Mouse (Mus musculus): ENCODE measurements around the gene Slc7a10. TPM values are rescaled to one million over a fixed set of nuclear protein-coding genes. Genes with fewer than 3 reads are reported as not detected.
A peak's percentile ranks its signal among the peaks of the same experiment; 100 is the strongest.

The Slc7a10 gene
- total RNA-seq (2012; rRNA removed) = 0.26 TPM in 1 of 2 replicates, not detected in the other

DNA sequence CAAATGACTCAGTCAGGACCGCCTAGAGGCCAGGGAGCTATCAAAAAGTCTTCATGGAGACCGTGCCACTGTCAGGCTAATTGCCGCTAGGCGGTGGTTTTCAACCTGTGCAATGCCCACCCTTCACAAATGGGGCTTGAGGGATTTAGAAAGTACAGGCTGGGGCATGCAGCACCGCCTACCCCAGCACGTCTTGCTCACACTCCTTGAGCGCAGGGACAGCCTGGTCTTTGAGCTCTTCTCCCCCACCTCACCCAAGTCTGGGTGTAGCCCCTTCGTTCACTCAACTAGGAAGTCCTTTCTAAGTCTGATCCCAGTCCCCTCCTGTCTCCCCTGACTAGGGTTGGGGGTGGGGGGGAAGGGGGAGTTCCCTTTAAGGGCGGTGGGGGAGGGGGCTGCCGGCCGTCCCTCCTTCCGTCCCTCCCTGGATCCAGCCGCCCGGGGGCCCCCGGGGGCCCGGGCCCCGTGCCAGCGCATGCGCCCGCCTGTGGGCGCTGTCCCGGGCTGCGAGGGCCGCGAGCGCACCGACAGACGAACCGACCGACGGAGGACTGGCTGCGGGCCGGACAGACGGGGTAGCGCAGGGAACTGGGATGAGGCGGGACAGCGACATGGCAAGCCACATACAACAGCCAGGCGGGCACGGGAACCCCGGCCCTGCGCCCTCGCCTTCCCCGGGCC lies at the start of gene Slc7a10:
Slc7a10 (plus strand) TSS at position 497 of the 681 bp plus-strand sequence.
- no peak for TF ChIP-seq MAFK (IDR thresholded peaks at IDR 0.05; ENCODE audit: insufficient read depth, low read depth, low read length)
- no peak for TF ChIP-seq ZNF384 (IDR thresholded peaks at IDR 0.05; ENCODE audit: low read depth, low read length)
- no peak for TF ChIP-seq HCFC1 (IDR thresholded peaks at IDR 0.05; ENCODE audit: borderline replicate concordance, insufficient read depth, low read length)
- no peak for TF ChIP-seq CHD2 (IDR thresholded peaks at IDR 0.05; ENCODE audit: low read depth, low read length)
- no peak for TF ChIP-seq ZC3H11A (IDR thresholded peaks at IDR 0.05; ENCODE audit: borderline replicate concordance, low read depth, low read length)
- Histone ChIP-seq H3K9me3 (ENCODE audit: control insufficient read depth, insufficient read depth, low read depth, low read length) (no peaks in the 10 kb centered on the region), H3K4me1 (ENCODE audit: control insufficient read depth in 2 of 2, insufficient read depth in 2 of 2, low read length in 2 of 2, poor library complexity in 1 of 2) (0 out of 4 replicates have a peak, but pooled peaks cover 0 to 2% of the 10 kb centered on the region in 2 experiments), H3K9ac (ENCODE audit: insufficient read depth, low read depth, low read length, poor library complexity, severe bottlenecking) (peak within 1 kb of the TSS; percentile 46; the same call in 1 of the 2 replicates), H3K27ac (ENCODE audit: insufficient read depth, low read depth, low read length, poor library complexity, severe bottlenecking) (no peak within 1 kb of the TSS), H3K4me3 (ENCODE audit: insufficient read depth in 1 of 2, low read depth in 1 of 2, low read length in 2 of 2, poor library complexity in 1 of 2, severe bottlenecking in 1 of 2) (peak within 1 kb of the TSS; percentile 37 to 62), H3K36me3 (ENCODE audit: control insufficient read depth, insufficient read depth, low read length, poor library complexity, severe bottlenecking) (no peaks in the 10 kb centered on the region)
- DNase-seq (ENCODE audit: low read depth, low spot score) = no peak
- in situ Hi-C loops (cut with MboI; ENCODE audit: low sequenced_read_pairs in 2 of 2, unreplicated experiment in 2 of 2) = loop anchor here in 1 of 2 experiments (25.0 kb wide), 1 partner anchor 349 kb away; no protein-coding TSS in a partner anchor

GRCm38 (mm10) chr7:35137524-35137923 lies 48.7 kb upstream of the Slc7a10 start:
- H3K4me1 ChIP-seq (ENCODE audit: control insufficient read depth in 2 of 2, insufficient read depth in 2 of 2, low read length in 2 of 2, poor library complexity in 1 of 2) = peaks cover 0 to 8% of the 10 kb centered on the region in 2 experiments; a peak in 2 of 4 replicates
- H3K27ac ChIP-seq (ENCODE audit: insufficient read depth, low read depth, low read length, poor library complexity, severe bottlenecking) = no peak overlapping the region
- no peak for DNase-seq (ENCODE audit: low read depth, low spot score)
- H3K36me3 ChIP-seq (ENCODE audit: control insufficient read depth, insufficient read depth, low read length, poor library complexity, severe bottlenecking) = no peaks in the 10 kb centered on the region
- no peak overlapping the region for H3K4me3 ChIP-seq (ENCODE audit: insufficient read depth in 1 of 2, low read depth in 1 of 2, low read length in 2 of 2, poor library complexity in 1 of 2, severe bottlenecking in 1 of 2)
- in situ Hi-C loops (cut with MboI; ENCODE audit: low sequenced_read_pairs in 2 of 2, unreplicated experiment in 2 of 2) = no loop called here
- TF ChIP-seq HCFC1 (IDR thresholded peaks at IDR 0.05; ENCODE audit: borderline replicate concordance, insufficient read depth, low read length) (no peak), CHD2 (IDR thresholded peaks at IDR 0.05; ENCODE audit: low read depth, low read length) (no peak), ZNF384 (IDR thresholded peaks at IDR 0.05; ENCODE audit: low read depth, low read length) (no peak), MAFK (IDR thresholded peaks at IDR 0.05; ENCODE audit: insufficient read depth, low read depth, low read length) (no peak), ZC3H11A (IDR thresholded peaks at IDR 0.05; ENCODE audit: borderline replicate concordance, low read depth, low read length) (no peak)
- H3K9me3 ChIP-seq (ENCODE audit: control insufficient read depth, insufficient read depth, low read depth, low read length) = no peaks in the 10 kb centered on the region
- no peak overlapping the region for H3K9ac ChIP-seq (ENCODE audit: insufficient read depth, low read depth, low read length, poor library complexity, severe bottlenecking)

- Histone ChIP-seq H3K4me3 (ENCODE audit: insufficient read depth in 1 of 2, low read depth in 1 of 2, low read length in 2 of 2, poor library complexity in 1 of 2, severe bottlenecking in 1 of 2) (no peak overlapping the region), H3K9me3 (ENCODE audit: control insufficient read depth, insufficient read depth, low read depth, low read length) (no peaks in the 10 kb centered on the region), H3K4me1 (ENCODE audit: control insufficient read depth in 2 of 2, insufficient read depth in 2 of 2, low read length in 2 of 2, poor library complexity in 1 of 2) (peaks cover 0 to 8% of the 10 kb centered on the region in 2 experiments; a peak in 2 of 4 replicates), H3K9ac (ENCODE audit: insufficient read depth, low read depth, low read length, poor library complexity, severe bottlenecking) (no peak overlapping the region), H3K36me3 (ENCODE audit: control insufficient read depth, insufficient read depth, low read length, poor library complexity, severe bottlenecking) (no peaks in the 10 kb centered on the region), H3K27ac (ENCODE audit: insufficient read depth, low read depth, low read length, poor library complexity, severe bottlenecking) (no peak overlapping the region)
- in situ Hi-C loops (cut with MboI; ENCODE audit: low sequenced_read_pairs in 2 of 2, unreplicated experiment in 2 of 2) = no loop called here
- TF ChIP-seq MAFK (IDR thresholded peaks at IDR 0.05; ENCODE audit: insufficient read depth, low read depth, low read length) (no peak), ZNF384 (IDR thresholded peaks at IDR 0.05; ENCODE audit: low read depth, low read length) (no peak), HCFC1 (IDR thresholded peaks at IDR 0.05; ENCODE audit: borderline replicate concordance, insufficient read depth, low read length) (no peak), ZC3H11A (IDR thresholded peaks at IDR 0.05; ENCODE audit: borderline replicate concordance, low read depth, low read length) (no peak)
- DNase-seq (ENCODE audit: low read depth, low spot score) = no peak
These were observed 47.7 kb upstream of the Slc7a10 start for GRCm38 (mm10) chr7:35138481-35138880.

GRCm38 (mm10) chr7:35139880-35140279 lies 46.3 kb upstream of the Slc7a10 start:
- in situ Hi-C loops (cut with MboI; ENCODE audit: low sequenced_read_pairs in 2 of 2, unreplicated experiment in 2 of 2) = no loop called here
- no peak for DNase-seq (ENCODE audit: low read depth, low spot score)

More at GRCm38 (mm10) chr7:35139880-35140279, 46.3 kb upstream of the Slc7a10 start:
- no peaks in the 10 kb centered on the region for H3K9me3 ChIP-seq (ENCODE audit: control insufficient read depth, insufficient read depth, low read depth, low read length)
- H3K36me3 ChIP-seq (ENCODE audit: control insufficient read depth, insufficient read depth, low read length, poor library complexity, severe bottlenecking) = no peaks in the 10 kb centered on the region
- peaks cover 0 to 6% of the 10 kb centered on the region in 2 experiments; a peak in 2 of 4 replicates for H3K4me1 ChIP-seq (ENCODE audit: control insufficient read depth in 2 of 2, insufficient read depth in 2 of 2, low read length in 2 of 2, poor library complexity in 1 of 2)
- H3K9ac ChIP-seq (ENCODE audit: insufficient read depth, low read depth, low read length, poor library complexity, severe bottlenecking) = no peak overlapping the region
- H3K27ac ChIP-seq (ENCODE audit: insufficient read depth, low read depth, low read length, poor library complexity, severe bottlenecking) = no peak overlapping the region
- TF ChIP-seq ZC3H11A (IDR thresholded peaks at IDR 0.05; ENCODE audit: borderline replicate concordance, low read depth, low read length) = no peak
- TF ChIP-seq HCFC1 (IDR thresholded peaks at IDR 0.05; ENCODE audit: borderline replicate concordance, insufficient read depth, low read length) = no peak
- TF ChIP-seq CHD2 (IDR thresholded peaks at IDR 0.05; ENCODE audit: low read depth, low read length) = no peak
- no peak for TF ChIP-seq ZNF384 (IDR thresholded peaks at IDR 0.05; ENCODE audit: low read depth, low read length)
- TF ChIP-seq MAFK (IDR thresholded peaks at IDR 0.05; ENCODE audit: insufficient read depth, low read depth, low read length) = no peak
- no peak overlapping the region for H3K4me3 ChIP-seq (ENCODE audit: insufficient read depth in 1 of 2, low read depth in 1 of 2, low read length in 2 of 2, poor library complexity in 1 of 2, severe bottlenecking in 1 of 2)
